Mouse (Mus musculus): ENCODE results near the gene Rnf41. TPM values are rescaled to one million over a fixed set of nuclear protein-coding genes. Genes with fewer than 3 reads are reported as not detected.

Gene Rnf41
- total RNA-seq, 2 experiments from 2014 or later = 16.6 to 17.2 TPM

DNA sequence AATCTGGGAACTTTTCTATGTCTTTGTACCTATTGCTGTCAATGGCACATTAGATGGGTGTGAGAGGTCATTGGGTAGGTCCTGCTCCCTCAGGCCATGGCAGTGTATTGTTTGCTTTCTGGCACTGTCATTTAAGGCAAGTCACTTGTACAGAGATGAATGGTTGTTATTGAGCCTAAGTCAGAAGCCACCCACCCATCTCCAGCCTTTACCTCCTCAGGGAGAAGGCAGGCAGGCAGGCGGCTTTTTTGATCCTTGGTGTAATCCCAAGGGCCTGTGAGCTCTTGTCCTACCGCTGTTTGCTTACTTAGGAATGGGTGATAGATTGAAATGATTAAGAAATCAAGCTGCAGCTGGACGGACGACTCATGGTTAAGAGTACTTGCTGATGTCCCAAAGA, 18.0 kb downstream of the Rnf41 start:
- no peak for DNase-seq

DNA sequence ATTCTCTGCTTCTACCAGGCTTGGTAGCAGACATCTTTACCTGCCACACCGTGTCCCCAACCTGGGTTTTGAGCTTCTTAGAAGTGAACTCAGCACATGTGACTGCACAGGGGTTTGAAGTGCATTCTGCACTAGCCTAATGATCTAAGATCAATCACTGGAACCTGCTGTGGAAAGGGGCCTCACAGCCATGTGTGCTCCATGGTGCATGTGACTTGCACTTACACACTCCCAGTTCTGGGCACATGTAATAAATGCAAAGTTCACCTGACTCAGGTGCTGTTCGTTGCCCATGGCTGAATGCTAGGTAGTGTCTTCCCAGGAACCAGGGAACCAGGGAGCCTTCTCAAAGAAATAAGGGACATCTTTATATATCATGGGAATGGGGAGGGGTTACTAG, 22.0 kb downstream of the Rnf41 start:
- DNase-seq = no peak

DNA sequence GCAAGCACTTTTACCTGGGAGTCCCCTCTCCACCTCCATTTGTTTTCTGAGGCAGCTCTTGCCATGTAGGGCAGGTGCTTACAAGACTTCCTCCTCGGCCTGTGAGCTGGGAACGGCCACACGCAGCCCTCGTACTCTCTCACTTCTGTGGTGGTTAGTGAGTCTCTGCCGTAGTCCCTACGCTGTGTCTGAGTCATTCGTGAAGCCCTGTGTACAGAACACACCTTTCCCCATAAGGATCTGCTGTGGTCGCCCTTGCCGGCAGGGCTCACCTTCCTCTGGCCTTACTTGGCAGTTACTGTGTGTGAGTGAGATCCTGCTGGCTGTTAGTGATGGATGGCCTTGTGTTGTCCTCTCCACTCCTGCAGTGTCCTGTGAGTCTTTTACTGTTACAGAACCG, 23.2 kb downstream of the Rnf41 start:
- no peak for DNase-seq

GRCm38 (mm10) chr10:128435186-128435823, 23.8 kb downstream of the Rnf41 start:
- peak; percentile 75 to 80 for DNase-seq

DNA sequence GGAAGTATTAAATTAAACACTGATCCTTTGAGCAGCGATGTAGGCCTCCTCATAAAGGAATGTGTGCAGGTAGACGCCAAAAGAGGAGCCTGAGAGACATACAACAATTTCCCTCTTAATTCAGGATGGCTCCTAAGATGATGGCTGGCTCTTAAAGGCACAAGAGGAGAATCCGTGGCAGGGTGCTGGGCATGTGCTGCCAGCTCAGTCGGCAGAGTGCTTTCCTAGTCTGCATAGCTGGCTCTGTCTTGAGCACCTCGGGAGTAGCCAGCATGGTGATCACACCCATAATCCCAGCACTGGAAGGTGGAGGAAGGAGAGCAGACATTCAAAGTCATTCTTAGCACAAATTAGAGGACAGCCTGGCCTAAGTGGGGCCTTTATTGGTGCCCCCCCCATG, 24.4 kb downstream of the Rnf41 start:
- peak in 1 of 2 experiments; percentile 18 for DNase-seq

DNA sequence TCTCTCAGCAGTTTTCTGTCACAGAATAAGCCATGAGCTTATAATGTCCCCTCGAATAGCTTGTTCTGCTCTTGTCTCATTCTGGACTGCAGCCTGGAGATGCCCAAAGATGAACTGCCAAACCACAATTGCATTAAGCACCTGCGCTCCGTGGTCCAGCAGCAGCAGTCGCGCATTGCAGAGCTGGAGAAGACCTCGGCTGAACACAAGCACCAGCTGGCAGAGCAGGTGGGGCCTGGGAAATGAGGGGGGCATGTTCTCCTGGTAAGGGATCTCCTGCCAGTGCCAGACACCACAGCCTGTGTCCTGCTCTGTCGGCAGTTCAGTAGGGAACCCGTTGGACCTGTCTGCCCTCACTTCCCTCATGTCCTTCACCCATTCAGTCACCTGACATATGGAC, 24.9 kb downstream of the Rnf41 start:
- DNase-seq = no peak

- peak; percentile 24 to 40 for DNase-seq
These were observed 27.3 kb downstream of the Rnf41 start for GRCm38 (mm10) chr10:128438675-128439279.

GRCm38 (mm10) chr10:128440407-128440806, 28.9 kb downstream of the Rnf41 start:
- peak in 1 of 2 experiments; percentile 39 for DNase-seq

- no peak for DNase-seq
These were observed 30.1 kb downstream of the Rnf41 start for GRCm38 (mm10) chr10:128441324-128442119.

GRCm38 (mm10) chr10:128442718-128443117, 31.3 kb downstream of the Rnf41 start:
- no peak for DNase-seq

DNA sequence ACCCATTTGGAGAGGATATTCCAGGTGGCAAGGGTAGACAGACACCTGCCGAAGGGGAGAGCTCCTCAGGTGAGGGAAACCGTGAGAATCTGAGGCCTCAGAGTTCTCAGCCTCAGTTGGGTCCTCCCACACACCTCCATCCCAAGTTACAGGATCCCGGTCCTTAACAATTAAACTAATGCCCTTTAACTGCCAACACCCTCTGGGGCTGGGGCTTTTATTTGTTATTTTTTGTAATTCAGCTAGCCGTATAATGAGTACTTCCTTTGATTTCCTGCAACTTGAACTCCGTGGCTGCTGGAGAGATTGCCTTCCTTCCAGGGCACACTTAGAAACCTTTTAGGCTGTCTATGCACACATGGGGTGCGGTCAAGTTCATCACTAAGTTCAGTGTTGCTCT, 32.9 kb downstream of the Rnf41 start:
- no peak for DNase-seq

DNA sequence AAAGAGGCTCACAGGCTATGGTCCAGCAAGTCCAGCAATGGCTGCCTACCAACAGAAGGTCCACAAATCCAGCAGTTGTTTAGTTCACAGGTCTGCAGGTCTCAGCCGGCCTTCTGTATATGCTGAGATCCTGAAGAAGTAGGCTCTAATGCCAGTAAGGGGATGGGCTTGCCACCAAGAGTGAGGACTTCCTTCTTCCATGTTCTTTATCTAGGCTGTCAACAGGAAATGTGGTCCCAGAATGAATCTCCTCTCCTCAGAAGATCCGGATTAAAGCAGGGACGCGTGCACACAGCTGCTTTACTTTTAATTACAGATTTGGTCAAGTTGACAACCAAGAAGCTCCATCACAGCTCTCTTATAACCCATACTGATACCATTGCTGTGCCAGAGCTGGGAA, 34.0 kb downstream of the Rnf41 start:
- DNase-seq = peak in 1 of 2 experiments; percentile 30

GRCm38 (mm10) chr10:128451014-128451413, 39.6 kb downstream of the Rnf41 start:
- DNase-seq = no peak

DNA sequence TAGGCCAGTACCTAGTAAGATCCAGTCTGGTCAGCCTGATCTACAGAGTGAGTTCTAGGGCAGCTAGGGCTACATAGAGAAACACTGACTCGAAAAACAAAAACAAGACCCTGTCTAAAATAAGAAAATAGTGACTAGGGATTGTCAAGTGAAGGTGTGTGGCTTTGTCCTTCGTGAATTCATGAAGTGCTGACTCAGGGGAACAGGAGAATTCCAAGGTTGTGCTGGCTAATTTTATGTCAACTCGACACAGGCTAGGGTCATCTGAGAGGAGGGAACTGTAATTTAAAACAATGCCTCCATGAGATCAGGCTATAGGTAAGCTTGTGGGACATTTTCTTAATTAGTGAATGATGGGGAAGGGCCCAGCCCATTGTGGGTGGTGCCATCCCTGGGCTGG, 43.0 kb downstream of the Rnf41 start:
- no peak for DNase-seq

DNA sequence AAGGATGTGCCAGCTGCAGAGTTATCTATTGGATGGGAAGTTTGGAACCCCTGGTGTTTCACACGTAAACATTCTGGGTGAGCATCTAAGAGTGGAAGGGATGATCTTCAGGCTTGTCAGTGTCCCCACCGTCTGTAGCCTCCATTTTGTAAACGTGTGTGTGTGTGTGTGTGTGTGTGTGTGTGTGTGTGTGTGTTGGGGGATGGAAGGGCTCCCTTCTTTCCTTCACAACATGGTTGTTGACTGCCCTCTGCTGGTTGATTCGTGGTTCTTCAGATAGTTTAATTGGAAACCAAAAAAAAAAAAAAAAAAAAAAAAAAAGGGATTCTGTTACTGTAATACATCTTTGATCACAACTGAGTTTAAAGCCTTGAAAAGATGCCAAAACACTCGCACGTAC, 43.8 kb downstream of the Rnf41 start:
- DNase-seq = peak; percentile 76 to 87

DNA sequence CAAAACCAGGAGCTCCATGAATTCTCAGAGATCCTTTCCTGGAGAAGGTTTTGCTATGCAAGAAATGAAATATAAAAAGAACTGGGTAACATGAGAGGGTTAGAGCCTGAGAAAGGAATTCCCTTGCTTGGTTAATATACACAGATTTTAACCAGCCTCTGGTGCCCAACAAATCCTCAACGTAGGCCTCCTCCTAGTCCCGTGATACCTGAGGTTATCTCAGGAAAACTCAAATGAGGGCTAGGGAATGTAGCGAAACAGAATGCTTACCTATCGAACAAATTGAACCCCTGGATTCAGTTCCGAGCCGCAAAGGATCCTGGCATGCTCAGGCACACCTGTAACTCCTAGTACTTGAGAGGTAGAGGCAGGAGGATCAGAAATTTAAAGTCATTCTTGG, 46.2 kb downstream of the Rnf41 start:
- DNase-seq = no peak

DNA sequence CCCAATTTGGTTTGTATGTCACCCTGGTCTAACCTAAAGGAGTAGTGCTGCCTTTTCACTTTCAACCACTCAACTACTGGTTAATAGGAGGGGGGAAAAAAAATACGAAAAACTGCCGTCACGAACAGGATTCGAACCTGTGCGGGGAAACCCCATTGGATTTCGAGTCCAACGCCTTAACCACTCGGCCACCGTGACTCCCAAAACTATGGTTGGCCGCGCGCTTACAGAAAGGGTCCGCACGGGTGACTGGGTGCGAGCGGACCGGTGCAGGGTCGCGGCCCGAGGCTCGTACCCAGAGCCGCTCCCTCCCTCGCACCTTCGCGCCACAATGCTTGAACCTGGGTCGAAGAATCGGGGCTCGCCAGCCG, 46.9 kb downstream of the Rnf41 start:
- DNase-seq = peak; percentile 88 to 97

DNA sequence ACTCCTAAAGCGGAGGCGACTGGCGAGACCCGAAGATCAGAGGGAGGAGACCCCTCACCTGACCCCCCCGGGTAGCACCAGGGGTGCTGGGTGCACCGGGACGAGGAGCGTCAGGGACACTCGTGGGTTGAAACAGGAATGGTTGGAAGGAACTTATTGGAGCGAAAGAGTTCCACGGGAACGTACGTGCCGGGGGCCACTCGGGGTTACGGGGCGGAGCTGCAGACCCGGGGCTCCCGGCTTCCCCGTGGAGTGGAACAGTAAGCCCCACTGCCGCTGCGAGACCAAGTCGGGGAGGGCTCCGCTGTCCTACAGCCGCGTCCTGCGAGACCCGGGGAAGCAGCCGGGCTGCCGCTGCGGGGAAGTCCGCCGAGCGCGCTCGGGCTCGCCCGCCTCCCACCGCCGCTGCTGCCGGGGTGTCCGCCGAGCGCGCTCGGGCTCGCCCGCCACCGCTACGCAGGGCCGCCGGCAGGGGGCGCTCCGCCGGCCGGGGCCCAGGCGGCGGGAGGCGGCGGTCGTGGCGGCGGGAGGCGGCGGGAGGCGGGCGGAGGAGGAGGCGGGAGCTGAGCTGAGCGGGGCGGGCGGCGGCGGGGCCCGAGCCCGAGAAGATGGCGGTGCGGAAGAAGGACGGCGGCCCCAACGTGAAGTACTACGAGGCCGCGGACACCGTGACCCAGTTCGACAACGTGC, 47.4 kb downstream of the Rnf41 start, which contains the start of gene Smarcc2:
Gene Smarcc2, plus strand, starts transcription at position 530 of the 690 bp plus-strand sequence.
- peak; percentile 84 to 91 for DNase-seq

DNA sequence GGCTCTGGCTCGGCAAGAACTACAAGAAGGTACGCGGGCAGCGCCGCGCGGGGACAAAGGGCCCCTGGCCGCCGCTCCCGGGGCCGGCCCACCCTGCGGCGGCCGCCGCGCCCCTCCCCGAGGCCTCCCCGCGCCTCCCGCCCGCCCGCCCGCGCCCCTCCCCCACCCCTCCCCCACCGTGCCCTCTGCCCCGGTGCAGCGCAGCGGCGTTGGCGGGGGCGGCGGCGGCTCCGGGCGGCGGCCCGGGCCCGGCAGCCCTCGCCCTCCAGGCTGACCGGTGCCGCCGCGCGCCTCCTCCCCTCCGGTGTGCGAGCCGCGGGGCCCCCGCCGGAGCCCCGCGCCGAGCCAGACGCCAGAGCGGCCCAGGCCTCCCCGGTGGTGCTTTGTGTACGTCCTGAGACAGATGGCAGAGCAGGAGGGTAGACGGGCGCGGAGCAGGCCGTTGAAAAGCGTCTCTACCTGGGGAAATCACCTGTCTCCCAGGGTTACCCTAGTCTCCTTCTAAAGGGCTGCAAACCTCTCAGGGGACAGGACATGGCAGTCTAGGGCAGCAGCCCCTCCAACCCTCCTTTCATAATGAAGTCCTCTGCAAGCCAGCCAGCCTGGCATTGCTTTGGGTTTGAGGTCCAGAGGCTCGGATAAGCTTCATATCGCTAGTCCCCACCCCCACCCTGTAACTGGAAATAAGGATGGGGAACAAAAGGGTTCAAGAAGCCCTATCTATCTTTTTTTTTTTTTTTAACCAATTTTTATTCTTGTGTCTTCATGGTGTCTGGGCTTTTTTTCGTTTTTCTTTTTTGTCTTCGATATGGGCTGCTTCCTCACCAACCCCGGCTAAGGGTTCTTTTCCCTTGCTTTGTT, 48.2 kb downstream of the Rnf41 start:
- DNase-seq = peak; percentile 29 to 59

DNA sequence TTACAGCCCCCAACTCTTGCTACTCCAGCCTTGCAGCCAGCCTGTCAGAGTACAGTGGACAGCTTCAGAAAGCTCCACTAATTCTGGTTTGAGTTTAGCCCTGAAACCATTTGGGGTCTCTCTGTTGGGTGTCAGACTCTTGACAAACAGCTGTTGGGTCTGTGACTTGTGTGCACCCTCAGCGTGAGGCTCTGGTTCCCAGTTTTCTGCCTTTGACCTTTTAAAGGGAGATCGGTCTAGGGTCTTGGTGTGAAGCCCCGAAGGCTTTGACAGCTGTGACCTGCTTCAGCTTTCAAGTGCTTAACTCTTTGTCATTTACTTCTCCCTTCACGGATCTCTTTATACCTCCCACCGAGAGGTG, 48.8 kb downstream of the Rnf41 start:
- DNase-seq = no peak

- no peak for DNase-seq
These were observed 62.9 kb downstream of the Rnf41 start for GRCm38 (mm10) chr10:128474366-128474765.

DNA sequence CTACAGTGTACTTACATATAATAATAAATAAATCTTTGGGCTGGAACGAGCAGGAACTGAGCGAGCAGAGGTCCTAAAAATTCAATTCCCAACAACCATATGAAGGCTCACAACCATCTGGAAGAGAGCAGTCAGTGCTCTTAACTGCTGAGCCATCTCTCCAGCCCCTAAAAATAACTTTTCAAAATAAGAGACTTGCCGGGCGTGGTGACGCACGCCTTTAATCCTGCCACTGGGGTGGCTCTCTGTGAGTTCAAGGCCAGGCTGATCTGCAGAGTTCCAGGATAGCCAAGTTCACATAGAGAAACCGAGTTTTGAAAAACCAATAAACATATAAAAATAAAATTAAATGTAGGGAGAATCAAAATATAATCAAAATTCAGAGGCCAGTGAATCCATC, 74.9 kb downstream of the Rnf41 start:
- DNase-seq = no peak

Data from heart, adult 18-20 months (tissue).